Mouse (Mus musculus): ENCODE results near the gene Midn. TPM values are rescaled to one million over a fixed set of nuclear protein-coding genes. Genes with fewer than 3 reads are reported as not detected.
"Not testable (repeated sequence)": the region's sequence is repeated elsewhere in the genome, so short reads cannot be mapped to it uniquely, and the experiment has no call there.

Gene Midn
- polyA plus RNA-seq, 1 experiment from 2014 or later, result 37.0 TPM

- 15% methylated on average over 7 of the region's 7 CpGs for WGBS
- Histone ChIP-seq H3K36me3 (ENCODE audit: control insufficient read depth, insufficient read depth, low read length) (peaks cover 10% of the 10 kb centered on the region), H3K27me3 (replicated peaks; ENCODE audit: control insufficient read depth, insufficient read depth, low read length) (no peaks in the 10 kb centered on the region), H3K4me1 (ENCODE audit: control insufficient read depth, insufficient read depth, low read length) (peaks cover 57% of the 10 kb centered on the region), H3K9ac (ENCODE audit: low read depth, low read length) (peak overlapping the region; percentile 55; the same call in 1 of the 2 replicates), H3K9me3 (ENCODE audit: control insufficient read depth, low read length) (no peaks in the 10 kb centered on the region), H3K27ac (replicated peaks; ENCODE audit: low read depth, low read length) (peak overlapping the region; percentile 94), H3K4me3 (ENCODE audit: low read depth, low read length) (peak overlapping the region; percentile 42), H3K4me2 (ENCODE audit: low read depth, low read length) (peak overlapping the region; percentile 67)
- DNase-seq (ENCODE audit: low spot score) (peak; percentile 91), ATAC-seq (ENCODE audit: low read depth) (peak; percentile 16)
These were observed 13.6 kb downstream of the Midn start for GRCm38 (mm10) chr10:80161522-80162242.

- Histone ChIP-seq H3K4me2 (ENCODE audit: low read depth, low read length) (peak overlapping the region; percentile 67; the same call in 1 of the 2 replicates), H3K27me3 (replicated peaks; ENCODE audit: control insufficient read depth, insufficient read depth, low read length) (no peaks in the 10 kb centered on the region), H3K4me1 (ENCODE audit: control insufficient read depth, insufficient read depth, low read length) (peaks cover 62% of the 10 kb centered on the region), H3K36me3 (ENCODE audit: control insufficient read depth, insufficient read depth, low read length) (peaks cover 5% of the 10 kb centered on the region), H3K4me3 (ENCODE audit: low read depth, low read length) (no peak overlapping the region), H3K27ac (replicated peaks; ENCODE audit: low read depth, low read length) (peak overlapping the region; percentile 94), H3K9me3 (ENCODE audit: control insufficient read depth, low read length) (no peaks in the 10 kb centered on the region), H3K9ac (ENCODE audit: low read depth, low read length) (no peak overlapping the region)
- ATAC-seq (ENCODE audit: low read depth), result no peak
- DNase-seq (ENCODE audit: low spot score), result no peak
- WGBS, result 57% methylated on average over 3 of the region's 3 CpGs
These were observed 14.2 kb downstream of the Midn start for GRCm38 (mm10) chr10:80162243-80162608.

- 57% methylated on average over 6 of the region's 6 CpGs for WGBS
- H3K4me2 ChIP-seq (ENCODE audit: low read depth, low read length), result no peak overlapping the region
- peak overlapping the region; percentile 94 for H3K27ac ChIP-seq (replicated peaks; ENCODE audit: low read depth, low read length)
- ATAC-seq (ENCODE audit: low read depth) (no peak), DNase-seq (ENCODE audit: low spot score) (no peak)
- H3K9me3 ChIP-seq (ENCODE audit: control insufficient read depth, low read length), result no peaks in the 10 kb centered on the region
- H3K4me3 ChIP-seq (ENCODE audit: low read depth, low read length), result no peak overlapping the region
- no peaks in the 10 kb centered on the region for H3K36me3 ChIP-seq (ENCODE audit: control insufficient read depth, insufficient read depth, low read length)
- no peaks in the 10 kb centered on the region for H3K27me3 ChIP-seq (replicated peaks; ENCODE audit: control insufficient read depth, insufficient read depth, low read length)
- no peak overlapping the region for H3K9ac ChIP-seq (ENCODE audit: low read depth, low read length)
- H3K4me1 ChIP-seq (ENCODE audit: control insufficient read depth, insufficient read depth, low read length), result peaks cover 62% of the 10 kb centered on the region
These were observed 14.7 kb downstream of the Midn start for GRCm38 (mm10) chr10:80162716-80163299.

GRCm38 (mm10) chr10:80163721-80164120 is 15.6 kb downstream of the Midn start:
- ATAC-seq (ENCODE audit: low read depth) (no peak), DNase-seq (ENCODE audit: low spot score) (peak; percentile 75)
- Histone ChIP-seq H3K9ac (ENCODE audit: low read depth, low read length) (no peak overlapping the region), H3K27ac (replicated peaks; ENCODE audit: low read depth, low read length) (no peak overlapping the region), H3K4me3 (ENCODE audit: low read depth, low read length) (no peak overlapping the region), H3K4me2 (ENCODE audit: low read depth, low read length) (peak overlapping the region; percentile 93; the same call in 1 of the 2 replicates), H3K9me3 (ENCODE audit: control insufficient read depth, low read length) (no peaks in the 10 kb centered on the region), H3K4me1 (ENCODE audit: control insufficient read depth, insufficient read depth, low read length) (peaks cover 57% of the 10 kb centered on the region), H3K27me3 (replicated peaks; ENCODE audit: control insufficient read depth, insufficient read depth, low read length) (no peaks in the 10 kb centered on the region), H3K36me3 (ENCODE audit: control insufficient read depth, insufficient read depth, low read length) (no peaks in the 10 kb centered on the region)
- 57% methylated on average over 8 of the region's 8 CpGs for WGBS

- Histone ChIP-seq H3K9ac (ENCODE audit: low read depth, low read length) (peak overlapping the region; percentile 56), H3K4me1 (ENCODE audit: control insufficient read depth, insufficient read depth, low read length) (peaks cover 51% of the 10 kb centered on the region), H3K27me3 (replicated peaks; ENCODE audit: control insufficient read depth, insufficient read depth, low read length) (no peaks in the 10 kb centered on the region), H3K36me3 (ENCODE audit: control insufficient read depth, insufficient read depth, low read length) (no peaks in the 10 kb centered on the region; the same call in 1 of the 2 replicates), H3K27ac (replicated peaks; ENCODE audit: low read depth, low read length) (no peak overlapping the region; the same call in 1 of the 2 replicates), H3K4me2 (ENCODE audit: low read depth, low read length) (peak overlapping the region; percentile 93), H3K9me3 (ENCODE audit: control insufficient read depth, low read length) (no peaks in the 10 kb centered on the region), H3K4me3 (ENCODE audit: low read depth, low read length) (peak overlapping the region; percentile 40)
- no peak for DNase-seq (ENCODE audit: low spot score)
- WGBS, result 8% methylated on average over 38 of the region's 44 CpGs
- ATAC-seq (ENCODE audit: low read depth), result no peak; the same call in 1 of the 2 replicates
These were observed 16.3 kb downstream of the Midn start for GRCm38 (mm10) chr10:80164161-80164997.

GRCm38 (mm10) chr10:80164998-80165344 is 16.9 kb downstream of the Midn start:
- Histone ChIP-seq H3K27ac (replicated peaks; ENCODE audit: low read depth, low read length) (no peak overlapping the region; the same call in 1 of the 2 replicates), H3K4me1 (ENCODE audit: control insufficient read depth, insufficient read depth, low read length) (peaks cover 51% of the 10 kb centered on the region), H3K27me3 (replicated peaks; ENCODE audit: control insufficient read depth, insufficient read depth, low read length) (no peaks in the 10 kb centered on the region), H3K4me2 (ENCODE audit: low read depth, low read length) (peak overlapping the region; percentile 93), H3K9me3 (ENCODE audit: control insufficient read depth, low read length) (no peaks in the 10 kb centered on the region), H3K4me3 (ENCODE audit: low read depth, low read length) (peak overlapping the region; percentile 40), H3K9ac (ENCODE audit: low read depth, low read length) (peak overlapping the region; percentile 56), H3K36me3 (ENCODE audit: control insufficient read depth, insufficient read depth, low read length) (peaks cover 4% of the 10 kb centered on the region)
- WGBS, result under 1% methylated on average over 17 of the region's 17 CpGs
- DNase-seq (ENCODE audit: low spot score) (peak; percentile 96), ATAC-seq (ENCODE audit: low read depth) (peak; percentile 27)

- DNase-seq (ENCODE audit: low spot score) (peak; percentile 74), ATAC-seq (ENCODE audit: low read depth) (no peak; the same call in 1 of the 2 replicates)
- Histone ChIP-seq H3K27ac (replicated peaks; ENCODE audit: low read depth, low read length) (peak within 1 kb of the TSS; percentile 80), H3K4me3 (ENCODE audit: low read depth, low read length) (peak within 1 kb of the TSS; percentile 40), H3K36me3 (ENCODE audit: control insufficient read depth, insufficient read depth, low read length) (peaks cover 10% of the 10 kb centered on the region), H3K9me3 (ENCODE audit: control insufficient read depth, low read length) (no peaks in the 10 kb centered on the region), H3K27me3 (replicated peaks; ENCODE audit: control insufficient read depth, insufficient read depth, low read length) (no peaks in the 10 kb centered on the region), H3K9ac (ENCODE audit: low read depth, low read length) (peak within 1 kb of the TSS; percentile 56), H3K4me1 (ENCODE audit: control insufficient read depth, insufficient read depth, low read length) (peaks cover 45% of the 10 kb centered on the region), H3K4me2 (ENCODE audit: low read depth, low read length) (peak within 1 kb of the TSS; percentile 93)
- WGBS, result 14% methylated on average over 20 of the region's 20 CpGs
These were observed 17.5 kb downstream of the Midn start, which contains the start of gene Cirbp for GRCm38 (mm10) chr10:80165392-80166128. Gene Cirbp, plus strand, starts transcription at chr10:80165985.

- DNase-seq (ENCODE audit: low spot score); H3K27me3 ChIP-seq (replicated peaks; ENCODE audit: control insufficient read depth, insufficient read depth, low read length); ATAC-seq (ENCODE audit: low read depth); H3K4me3 ChIP-seq (ENCODE audit: low read depth, low read length); H3K9me3 ChIP-seq (ENCODE audit: control insufficient read depth, low read length): not testable (repeated sequence)
- H3K4me1 ChIP-seq (ENCODE audit: control insufficient read depth, insufficient read depth, low read length), result peaks cover 40% of the 10 kb centered on the region
- H3K27ac ChIP-seq (replicated peaks; ENCODE audit: low read depth, low read length), result peak overlapping the region; percentile 36; the same call in 1 of the 2 replicates
- 86% methylated on average over 4 of the region's 4 CpGs for WGBS
- H3K36me3 ChIP-seq (ENCODE audit: control insufficient read depth, insufficient read depth, low read length), result peaks cover 16% of the 10 kb centered on the region
- H3K4me2 ChIP-seq (ENCODE audit: low read depth, low read length), result peak overlapping the region; percentile 93; the same call in 1 of the 2 replicates
- H3K9ac ChIP-seq (ENCODE audit: low read depth, low read length), result 0 out of 2 replicates have a peak overlapping the region, but pooled peaks have one; percentile 36
These were observed 18.1 kb downstream of the Midn start for GRCm38 (mm10) chr10:80166136-80166535.

Data from embryonic facial prominence, embryonic 14.5 days (tissue).